Mouse (Mus musculus) erythroblast, embryonic 14.5 days (primary cell): Measurements from ENCODE around the gene BC030867.

Experiments used
- GATA1 ChIP-seq: IDR thresholded peaks from 2 replicates; pipeline ENCODE4 v1.6.1; 2012; ENCODE audit warnings: low read length, inconsistent platforms, mixed read lengths
- TAL1 ChIP-seq: IDR thresholded peaks from 3 replicates; pipeline ENCODE4 v1.6.1; 2012; ENCODE audit warnings: low read length, inconsistent platforms, mixed read lengths

DNA sequence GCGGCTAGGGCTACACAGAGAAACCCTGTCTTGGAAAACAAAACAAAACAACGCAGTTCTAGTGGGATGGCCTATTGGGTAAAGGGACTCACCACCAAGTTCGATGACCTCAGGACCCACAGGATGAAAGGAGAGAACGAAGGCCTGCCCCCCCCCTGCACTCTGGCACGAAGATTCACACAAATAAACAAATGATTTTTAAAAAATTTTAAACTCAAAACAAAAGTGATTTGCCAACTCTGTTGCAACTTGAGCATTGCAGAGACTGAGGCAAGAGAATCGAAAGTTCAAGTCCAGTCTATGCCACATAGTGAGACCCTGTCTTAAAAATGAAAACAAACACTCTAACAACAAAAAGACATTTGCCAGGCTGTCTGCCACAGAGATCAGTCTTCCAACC, 8.0 kb upstream of the BC030867 start:
- no peak for TF ChIP-seq TAL1
- no peak for TF ChIP-seq GATA1
